Mouse (Mus musculus) heart, postnatal 0 days (tissue): ENCODE measurements around the gene Runx2. TPM values are rescaled to one million over a fixed set of nuclear protein-coding genes. Genes with fewer than 3 reads are reported as not detected.

ENCODE experiments used
- ATAC-seq: fragments of 200-750 bp; cut with Nextera tagmentation; 2 replicates; pipeline ENCODE4 v1.8.0; 2017; ENCODE audit warnings: low read depth, moderate number of reproducible peaks, moderate library complexity; ENCODE audit not compliant: insufficient read depth
- DNase-seq: peaks from one replicate; pipeline ENCODE4 v3.0.0-alpha.2; 2016; ENCODE audit warnings: low spot score
- H3K27ac ChIP-seq: fragments of 300-500 bp; sonication (generic); 2 replicates; pipeline ENCODE4 v1.5.1; 2014; ENCODE audit warnings: low read depth, mild to moderate bottlenecking
- H3K27me3 ChIP-seq: fragments of 300-500 bp; sonication (generic); 2 replicates; pipeline ENCODE4 v1.6.1; 2014; ENCODE audit warnings: low read length, mixed read lengths; ENCODE audit not compliant: control insufficient read depth, insufficient read depth
- H3K36me3 ChIP-seq: fragments of 300-500 bp; sonication (generic); replicated peaks from 2 replicates; pipeline ENCODE4 v1.6.1; 2014; ENCODE audit warnings: low read length, mixed read lengths; ENCODE audit not compliant: control insufficient read depth, insufficient read depth
- H3K4me1 ChIP-seq: fragments of 300-500 bp; sonication (generic); 2 replicates; pipeline ENCODE4 v1.6.1; 2014; ENCODE audit warnings: antibody characterized with exemption; ENCODE audit not compliant: control insufficient read depth, insufficient read depth
- H3K4me2 ChIP-seq: fragments of 300-500 bp; sonication (generic); 2 replicates; pipeline ENCODE4 v1.6.1; 2014; ENCODE audit warnings: low read depth, mild to moderate bottlenecking, low read length, moderate library complexity
- H3K4me3 ChIP-seq: fragments of 300-500 bp; sonication (generic); 2 replicates; pipeline ENCODE4 v1.5.1; 2014; ENCODE audit warnings: low read depth, low read length
- H3K9ac ChIP-seq: fragments of 300-500 bp; sonication (generic); replicated peaks from 2 replicates; pipeline ENCODE4 v1.6.1; 2014; ENCODE audit warnings: low read depth, low read length, mixed read lengths
- H3K9me3 ChIP-seq: fragments of 300-500 bp; sonication (generic); replicated peaks from 2 replicates; pipeline ENCODE4 v1.6.1; 2016; ENCODE audit warnings: low read length; ENCODE audit not compliant: control insufficient read depth
- CTCF ChIP-seq: IDR thresholded peaks from 2 replicates; pipeline ENCODE4 v1.5.1; 2016; ENCODE audit warnings: antibody characterized with exemption, control low read depth, low read depth
- EP300 ChIP-seq: IDR thresholded peaks from 2 replicates; pipeline ENCODE4 v1.6.1; 2016; ENCODE audit warnings: antibody characterized with exemption, low read depth
- WGBS: fragments of 180-500 bp; shearing (Covaris S2); extraction: QIAGEN DNeasy Blood & Tissue Kit; methylation state at CpG from one replicate; pipeline ENCODE4 v1.1.7; 2014; 5-methylcytosine and 5-hydroxymethylcytosine counted together
- polyA plus RNA-seq: library from polyadenylated mRNA; unstranded; fragments of >200 nt; fragmentation: Nextera tagmentation; extraction: Ambion mirVana; gene quantifications from 2 replicates; pipeline ENCODE4 v1.2.1, GENCODE M21; 2015
- total RNA-seq: library from RNA; depleted of rRNA; stranded (reverse); fragments of >200 nt; gene quantifications from 2 replicates; pipeline ENCODE4 v1.2.3, GENCODE M21; 2014; ENCODE audit warnings: low replicate concordance

Runx2 gene
- total and polyA plus RNA-seq, 2 experiments from 2014 or later: 0.04 TPM; not detected in 1

DNA sequence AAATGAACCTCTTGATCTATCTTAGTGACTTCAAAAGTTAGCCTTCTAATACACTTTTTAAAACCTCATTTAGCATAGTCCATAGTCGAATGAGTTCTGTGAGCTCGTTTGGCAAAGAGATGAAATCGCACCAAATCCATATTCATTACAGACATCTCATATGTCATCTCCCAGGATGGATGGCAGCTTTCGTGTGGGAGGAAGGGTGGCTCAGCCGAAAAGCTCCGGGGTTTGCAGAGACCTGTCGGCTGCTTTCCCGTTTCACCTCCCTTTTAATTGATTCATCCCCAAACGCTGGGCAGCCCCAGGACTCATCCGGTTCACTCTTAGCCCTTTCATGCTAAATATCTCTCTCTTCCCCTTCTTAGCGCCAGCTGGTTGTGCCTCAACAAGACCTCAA, 275.7 kb downstream of the Runx2 start:
- Histone ChIP-seq H3K4me2 (no peak overlapping the region), H3K4me1 (no peaks in the 10 kb centered on the region), H3K4me3 (no peak overlapping the region), H3K9ac (no peak overlapping the region), H3K9me3 (no peaks in the 10 kb centered on the region), H3K27ac (no peak overlapping the region), H3K36me3 (no peaks in the 10 kb centered on the region), H3K27me3 (peaks cover 6% of the 10 kb centered on the region; the same call in 1 of the 2 replicates)
- TF ChIP-seq EP300 (no peak), CTCF (no peak)
- ATAC-seq (no peak), DNase-seq (no peak)
- WGBS: 67% methylated on average over 11 of the region's 11 CpGs

DNA sequence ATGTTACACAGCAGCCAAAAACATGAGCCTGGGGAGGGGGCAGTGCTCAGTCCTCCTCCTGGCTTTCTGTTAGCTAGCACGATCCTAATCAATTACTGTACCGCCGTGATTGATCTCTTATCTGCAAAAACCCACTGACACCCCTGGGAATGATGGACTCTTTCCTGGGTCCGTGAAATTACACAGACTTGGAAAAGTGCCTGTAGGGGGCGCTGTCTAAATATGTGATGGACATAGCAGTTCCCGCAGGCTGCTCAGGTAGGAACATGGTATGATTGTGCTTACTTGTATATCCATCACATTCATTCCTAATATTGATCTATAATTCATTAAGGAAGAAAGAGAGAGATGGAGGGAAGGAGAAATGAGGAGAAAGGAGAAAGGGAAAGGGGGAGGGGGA, 284.6 kb downstream of the Runx2 start:
- Histone ChIP-seq H3K36me3 (no peaks in the 10 kb centered on the region), H3K9ac (no peak overlapping the region), H3K9me3 (no peaks in the 10 kb centered on the region), H3K4me1 (no peaks in the 10 kb centered on the region), H3K4me2 (no peak overlapping the region), H3K27me3 (no peaks in the 10 kb centered on the region), H3K4me3 (no peak overlapping the region), H3K27ac (no peak overlapping the region)
- DNase-seq: no peak
- TF ChIP-seq EP300: no peak
- TF ChIP-seq CTCF: peak; percentile 11; the same call in 1 of the 2 replicates
- ATAC-seq: no peak
- 67% methylated on average over 6 of the region's 6 CpGs for WGBS

DNA sequence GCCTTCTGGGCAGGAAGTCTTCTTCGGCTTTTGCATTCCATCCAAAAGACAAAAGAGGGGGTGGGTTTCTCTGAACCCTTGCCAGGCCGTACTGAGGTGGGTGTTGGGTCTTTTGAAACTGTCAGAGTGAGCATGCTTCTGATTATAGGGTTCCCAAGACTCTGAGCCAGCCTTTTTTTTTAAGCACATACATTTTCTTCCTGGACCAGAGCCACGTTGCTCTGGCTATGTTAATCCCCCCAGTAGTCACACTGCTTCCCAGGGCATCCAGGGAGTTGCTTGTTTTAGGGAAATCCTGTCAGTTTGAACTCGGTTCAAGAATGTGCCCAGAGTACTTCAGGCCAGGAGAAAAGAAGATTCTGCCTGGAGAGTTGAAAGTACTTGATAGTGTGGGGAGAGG, 286.0 kb downstream of the Runx2 start:
- no peak for ATAC-seq
- no peak for DNase-seq
- no peak overlapping the region for H3K27ac ChIP-seq
- no peaks in the 10 kb centered on the region for H3K4me1 ChIP-seq
- no peaks in the 10 kb centered on the region for H3K36me3 ChIP-seq
- WGBS: 43% methylated on average over 4 of the region's 4 CpGs
- no peak overlapping the region for H3K9ac ChIP-seq
- TF ChIP-seq EP300 (no peak), CTCF (no peak)
- no peak overlapping the region for H3K4me2 ChIP-seq
- no peak overlapping the region for H3K4me3 ChIP-seq
- no peaks in the 10 kb centered on the region for H3K27me3 ChIP-seq
- no peaks in the 10 kb centered on the region for H3K9me3 ChIP-seq

DNA sequence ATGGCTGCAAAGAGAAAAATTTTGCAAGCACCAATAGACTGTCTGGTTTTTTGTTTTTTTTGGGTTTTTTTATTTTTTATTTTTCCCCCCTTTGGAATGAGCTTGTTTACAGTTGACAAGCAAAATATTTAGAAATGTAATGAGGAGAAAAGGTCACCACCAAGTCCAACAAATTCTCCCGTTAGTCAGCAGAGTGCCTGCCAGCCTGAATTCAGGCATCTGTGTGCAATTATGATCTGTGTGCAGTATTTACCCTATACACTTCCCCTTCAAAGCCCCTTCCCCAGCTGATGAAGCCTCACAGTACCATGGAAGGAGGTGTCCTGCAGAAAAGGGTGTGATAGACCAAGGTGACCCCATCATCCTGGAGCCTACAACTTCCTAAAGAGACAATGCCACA, 290.5 kb downstream of the Runx2 start:
- no peak overlapping the region for H3K9ac ChIP-seq
- no peaks in the 10 kb centered on the region for H3K36me3 ChIP-seq
- H3K27me3 ChIP-seq: no peaks in the 10 kb centered on the region
- no peak overlapping the region for H3K4me2 ChIP-seq
- no peak for ATAC-seq
- H3K9me3 ChIP-seq: no peaks in the 10 kb centered on the region
- WGBS: 55% methylated on average over 1 of the region's 1 CpGs
- H3K27ac ChIP-seq: no peak overlapping the region
- TF ChIP-seq EP300 (no peak), CTCF (no peak)
- no peaks in the 10 kb centered on the region for H3K4me1 ChIP-seq
- DNase-seq: no peak
- H3K4me3 ChIP-seq: no peak overlapping the region

DNA sequence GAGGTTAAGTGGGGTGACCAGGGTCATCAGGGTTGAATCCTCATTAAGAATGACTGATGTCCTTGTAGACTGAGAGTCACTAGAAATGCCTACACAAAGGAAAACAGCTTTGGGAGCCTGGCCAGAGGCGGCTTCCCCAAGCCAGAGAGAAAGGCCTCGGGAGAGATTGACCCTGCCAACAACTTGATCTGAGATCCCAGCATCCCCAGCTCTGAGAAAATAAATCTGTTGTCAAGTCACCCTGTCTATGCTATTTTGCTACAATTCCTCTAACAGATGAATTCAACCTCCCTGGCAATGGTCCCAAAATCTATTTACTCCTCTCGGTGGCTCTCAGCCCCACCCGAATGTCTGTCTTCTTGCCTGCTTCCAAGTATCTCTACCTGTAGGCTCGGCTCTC, 291.7 kb downstream of the Runx2 start:
- no peak for DNase-seq
- WGBS: 66% methylated on average over 5 of the region's 5 CpGs

More for the DNA sequence above, 291.7 kb downstream of the Runx2 start:
- Histone ChIP-seq H3K4me1 (no peaks in the 10 kb centered on the region), H3K9me3 (no peaks in the 10 kb centered on the region; the same call in 1 of the 2 replicates), H3K4me2 (no peak overlapping the region), H3K4me3 (no peak overlapping the region), H3K9ac (no peak overlapping the region), H3K36me3 (no peaks in the 10 kb centered on the region), H3K27me3 (no peaks in the 10 kb centered on the region), H3K27ac (no peak overlapping the region)
- no peak for TF ChIP-seq EP300
- no peak for TF ChIP-seq CTCF
- ATAC-seq: no peak
